8 mouse cellular contexts compared by ENCODE assay signal in genomic region chr7:5015118-5016001, GRCm38 (mm10). TPM values are rescaled to one million over a fixed set of nuclear protein-coding genes. Genes with fewer than 3 reads are reported as not detected.
A peak's percentile ranks its signal among the peaks of the same experiment; 100 is the strongest.
DNase-seq lines count a peak whose midpoint lies in the region; ATAC-seq lines count a peak whose summit lies in the region.

TSS of gene Gm44973 (plus strand) at chr7:5015496.

- H3K9me3 ChIP-seq in intestine, embryonic 15.5 days, result no peaks in the 10 kb centered on the region

- H3K9ac ChIP-seq in intestine, embryonic 15.5 days, result peak within 1 kb of the TSS; percentile 77

- H3K4me2 ChIP-seq in intestine, embryonic 15.5 days (replicated peaks), result peak within 1 kb of the TSS; percentile 66

- peak within 1 kb of the TSS; percentile 99 for H3K27ac ChIP-seq in intestine, embryonic 15.5 days

- no peaks in the 10 kb centered on the region for H3K27me3 ChIP-seq in intestine, embryonic 15.5 days (replicated peaks)

- H3K4me1 ChIP-seq in intestine, embryonic 15.5 days (replicated peaks), result 0 out of 2 replicates have a peak, but pooled peaks cover 2% of the 10 kb centered on the region

- peak within 1 kb of the TSS; percentile 68 for H3K4me3 ChIP-seq in intestine, embryonic 15.5 days (replicated peaks)

- H3K36me3 ChIP-seq in intestine, embryonic 15.5 days, result peaks cover 28% of the 10 kb centered on the region

- intact Hi-C loops in gastrocnemius, postnatal 36 days (cut with DNase I), result no loop called here
- intact Hi-C loops in left cerebral cortex, postnatal 14 days (cut with DNase I), result loop anchor here (5.0 kb wide), 1 partner anchor 42 kb away; no protein-coding TSS in a partner anchor

- ATAC-seq in intestine, embryonic 15.5 days, result peak; percentile 81
- peak; percentile 62 for ATAC-seq in megakaryocyte-erythroid progenitor cell, adult 5-6 weeks (replicated peaks; ENCODE audit: low FRiP score, low TSS enrichment, poor library complexity, severe bottlenecking)

- WGBS in intestine, embryonic 15.5 days, result under 1% methylated on average over 61 of the region's 76 CpGs

- peak; percentile 98 for DNase-seq in adrenal gland, postnatal 10 days
- DNase-seq in embryo, embryonic 9.5 days (ENCODE audit: extremely low spot score), result peak; percentile 99
- DNase-seq in gastrocnemius, postnatal 36 days, result peak; percentile 92 to 93
- peak; percentile 90 to 96 for DNase-seq in left cerebral cortex, postnatal 14 days (ENCODE audit: low spot score in 2 of 2)
- peak; percentile 91 for DNase-seq in right cerebral cortex, postnatal 25 days
- DNase-seq in urinary bladder, postnatal 36 days (ENCODE audit: low spot score in 2 of 2), result peak; percentile 90 to 92

RNA-seq across cellular contexts. Expression of gene Gm44973, which starts in this region (rescaled TPM):
- not detected for total RNA-seq in adrenal gland, postnatal 10 days (2021)
- total RNA-seq in gastrocnemius, postnatal 36 days (2021), result not detected
- 1.6 TPM in 2 replicates for polyA plus RNA-seq in intestine, embryonic 15.5 days (2015; fragmentation: Nextera tagmentation; extraction: Ambion mirVana)
- not detected for total RNA-seq in left cerebral cortex, postnatal 14 days (2021)
- total RNA-seq in megakaryocyte-erythroid progenitor cell, adult 5-6 weeks (2014; fragmentation: Nextera tagmentation), result 2.6 TPM in 1 of 2 replicates, not detected in the other
- not detected in 2 replicates for total RNA-seq in megakaryocyte-erythroid progenitor cell, adult 5-6 weeks (2017)

Comparison
In these comparisons a context has a peak if more than half of its experiments do, and no peak if none do; other contexts are left out.
1. Peak in every context shown above with its lines: DNase-seq, ATAC-seq, H3K4me3 ChIP-seq and H3K27ac ChIP-seq.
2. Peak in DNase-seq in adrenal gland, postnatal 10 days; RNA of the gene not detected or under 1 TPM.
3. Peak in DNase-seq in gastrocnemius, postnatal 36 days; RNA of the gene not detected or under 1 TPM.
4. Peak in DNase-seq in left cerebral cortex, postnatal 14 days; RNA of the gene not detected or under 1 TPM.